Mouse (Mus musculus) midbrain, embryonic 10.5 days (tissue): ENCODE measurements around the gene Ccl7. TPM values are rescaled to one million over a fixed set of nuclear protein-coding genes. Genes with fewer than 3 reads are reported as not detected.
A peak's percentile ranks its signal among the peaks of the same experiment; 100 is the strongest.

Experiments
- DNase-seq: peaks from one replicate; pipeline ENCODE4 v3.0.0-alpha.2; 2017; ENCODE audit warnings: low spot score
- H3K27ac ChIP-seq: fragments of 300-500 bp; sonication (generic); replicated peaks from 2 replicates; pipeline ENCODE4 v1.5.1; 2016; ENCODE audit warnings: mild to moderate bottlenecking
- H3K27me3 ChIP-seq: fragments of 300-500 bp; sonication (generic); 2 replicates; pipeline ENCODE4 v1.6.1; 2016; ENCODE audit warnings: low read depth, mild to moderate bottlenecking; ENCODE audit not compliant: poor library complexity, severe bottlenecking
- H3K36me3 ChIP-seq: fragments of 300-500 bp; sonication (generic); 2 replicates; pipeline ENCODE4 v1.6.1; 2016; ENCODE audit warnings: mild to moderate bottlenecking, moderate library complexity
- H3K4me1 ChIP-seq: fragments of 300-500 bp; sonication (generic); 2 replicates; pipeline ENCODE4 v1.6.1; 2016
- H3K4me3 ChIP-seq: fragments of 300-500 bp; sonication (generic); 2 replicates; pipeline ENCODE4 v1.5.1; 2016; ENCODE audit warnings: mild to moderate bottlenecking, moderate library complexity
- H3K9me3 ChIP-seq: fragments of 300-500 bp; sonication (generic); replicated peaks from 2 replicates; pipeline ENCODE4 v1.6.1; 2016; ENCODE audit warnings: mild to moderate bottlenecking
- WGBS: fragments of 180-500 bp; shearing (Covaris S2); methylation state at CpG from one replicate; pipeline ENCODE4 v1.1.7; 2016; 5-methylcytosine and 5-hydroxymethylcytosine counted together
- polyA plus RNA-seq: library from polyadenylated mRNA; unstranded; fragments of >200 nt; fragmentation: Nextera tagmentation; extraction: Ambion mirVana; gene quantifications from 2 replicates; pipeline ENCODE4 v1.2.1, GENCODE M21; 2016

The Ccl7 gene
- polyA plus RNA-seq, 1 experiment from 2014 or later: 0.15 TPM

DNA sequence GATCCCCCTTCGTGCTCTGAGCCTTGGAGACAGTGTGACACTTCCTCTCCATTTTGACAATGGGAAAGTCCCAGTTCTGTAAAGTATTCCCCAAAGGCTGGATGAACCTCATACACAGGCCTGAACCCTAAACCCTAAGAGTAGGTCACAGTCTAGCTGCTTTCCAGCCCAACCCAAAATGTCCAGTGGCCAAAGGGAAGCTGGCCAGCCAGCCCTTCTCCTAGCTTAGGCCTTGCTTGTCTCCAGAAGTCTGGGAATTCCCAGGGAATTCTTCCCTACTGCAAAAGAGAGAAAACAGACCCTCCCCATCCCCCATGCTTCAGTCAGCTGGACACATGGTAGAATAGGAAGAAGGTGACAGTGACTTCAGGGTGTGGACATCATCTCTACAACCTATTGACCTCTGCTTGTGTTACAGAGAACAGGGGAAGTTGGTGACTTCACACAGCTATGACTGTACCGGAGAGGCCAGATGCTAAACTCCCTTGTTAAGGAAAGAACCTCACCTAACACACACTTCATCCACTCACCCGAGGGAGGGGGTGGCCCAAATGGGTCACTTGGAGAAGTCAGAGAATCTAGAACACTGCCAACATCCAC lies 29.2 kb upstream of the Ccl7 start:
- H3K4me3 ChIP-seq: no peak overlapping the region
- no peaks in the 10 kb centered on the region for H3K27me3 ChIP-seq
- H3K27ac ChIP-seq: no peak overlapping the region
- no peak for DNase-seq
- H3K9me3 ChIP-seq: no peaks in the 10 kb centered on the region
- H3K4me1 ChIP-seq: 0 out of 2 replicates have a peak, but pooled peaks cover 2% of the 10 kb centered on the region
- 86% methylated on average over 3 of the region's 3 CpGs for WGBS
- no peaks in the 10 kb centered on the region for H3K36me3 ChIP-seq

DNA sequence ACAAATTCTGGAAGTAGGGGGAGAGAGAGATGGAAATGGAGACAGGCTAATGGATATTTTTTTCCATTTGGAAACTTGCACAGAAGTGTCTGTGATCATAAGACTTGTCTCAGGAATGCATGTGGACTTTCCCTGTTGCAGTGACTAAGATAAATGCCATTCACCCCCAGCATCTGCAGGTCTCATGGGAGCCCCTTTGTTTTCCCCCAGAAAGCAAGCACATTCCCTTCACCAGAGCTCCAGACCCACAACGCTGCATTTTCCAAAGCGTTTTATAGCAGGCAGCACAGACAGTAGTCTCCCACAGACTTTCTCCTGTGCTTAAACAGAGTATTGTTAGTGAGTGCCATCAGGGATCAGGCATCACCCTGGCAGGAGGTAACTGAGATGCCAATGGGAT lies 26.1 kb upstream of the Ccl7 start:
- Histone ChIP-seq H3K9me3 (no peaks in the 10 kb centered on the region), H3K4me1 (no peaks in the 10 kb centered on the region), H3K36me3 (no peaks in the 10 kb centered on the region), H3K27me3 (no peaks in the 10 kb centered on the region), H3K27ac (no peak overlapping the region), H3K4me3 (no peak overlapping the region)
- DNase-seq: no peak
- WGBS: 62% methylated on average over 2 of the region's 2 CpGs

DNA sequence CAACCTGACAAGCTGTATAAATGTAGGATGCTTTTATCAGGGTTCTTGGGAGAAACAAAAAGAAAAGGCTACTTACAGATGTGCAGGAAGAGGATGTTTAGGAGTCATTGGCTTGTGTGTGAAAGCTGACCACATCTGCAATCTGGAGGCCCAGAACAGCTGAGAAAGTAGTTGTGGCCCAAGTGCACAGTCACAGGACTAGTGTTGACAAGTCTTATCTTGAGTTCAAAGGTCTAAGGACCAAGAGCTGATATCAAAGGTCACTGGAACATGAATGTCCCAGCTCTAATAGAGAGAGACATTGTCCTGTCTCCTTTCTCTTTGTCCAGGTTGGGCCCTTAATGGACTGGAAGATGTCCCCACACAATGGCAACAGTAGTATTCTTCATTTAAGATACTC lies 25.7 kb upstream of the Ccl7 start:
- Histone ChIP-seq H3K4me1 (no peaks in the 10 kb centered on the region), H3K4me3 (no peak overlapping the region), H3K27me3 (no peaks in the 10 kb centered on the region), H3K27ac (no peak overlapping the region), H3K9me3 (no peaks in the 10 kb centered on the region), H3K36me3 (no peaks in the 10 kb centered on the region)
- DNase-seq: no peak

DNA sequence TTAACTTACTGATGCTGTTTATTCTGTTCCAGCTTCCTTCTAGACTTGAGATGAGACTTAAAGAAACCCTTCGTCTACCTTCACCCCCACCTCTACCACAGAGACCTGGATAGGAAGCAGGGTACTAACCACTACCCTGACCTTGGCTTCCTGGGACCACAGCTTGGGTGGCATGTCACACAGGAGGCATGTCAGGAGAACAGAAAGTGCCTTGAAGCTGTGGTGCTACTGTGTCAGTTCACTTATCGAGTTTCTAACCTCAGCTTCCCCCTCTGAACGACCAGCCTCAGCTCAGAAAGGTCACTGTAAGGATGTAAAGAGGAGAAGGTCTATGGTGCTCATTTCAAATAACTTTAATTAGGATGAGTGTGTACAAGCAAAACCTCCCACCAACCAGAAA lies 24.1 kb upstream of the Ccl7 start:
- Histone ChIP-seq H3K27me3 (no peaks in the 10 kb centered on the region), H3K4me3 (no peak overlapping the region), H3K9me3 (no peaks in the 10 kb centered on the region), H3K36me3 (no peaks in the 10 kb centered on the region), H3K4me1 (no peaks in the 10 kb centered on the region), H3K27ac (no peak overlapping the region)
- WGBS: 78% methylated on average over 3 of the region's 3 CpGs
- no peak for DNase-seq

DNA sequence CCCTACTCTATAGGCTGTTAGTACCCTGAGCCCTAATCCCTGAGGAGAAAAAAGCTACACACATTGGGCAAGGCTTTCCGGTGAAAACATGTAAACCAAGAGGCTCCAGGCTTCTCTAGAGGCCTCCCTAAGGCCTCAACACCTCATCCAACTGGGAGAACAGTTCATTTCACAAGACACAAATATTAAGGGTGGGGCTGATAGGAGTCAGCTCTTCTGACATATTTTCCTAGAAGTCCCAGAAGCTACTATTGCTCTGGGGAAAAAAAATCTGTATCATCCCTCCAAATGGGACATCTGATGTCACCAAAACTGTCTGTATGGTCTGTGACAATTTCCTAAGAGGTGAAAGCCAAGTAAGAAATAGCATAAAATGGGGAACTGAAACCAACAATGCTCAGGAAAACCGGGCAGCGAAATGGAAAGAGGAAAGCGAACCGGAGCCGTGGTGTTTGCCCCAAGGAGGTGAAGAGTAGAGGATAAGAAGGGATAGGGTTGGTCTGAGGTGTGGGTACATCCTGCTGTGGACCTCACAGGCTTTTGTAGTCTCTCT lies 22.9 kb upstream of the Ccl7 start:
- H3K9me3 ChIP-seq: no peaks in the 10 kb centered on the region
- WGBS: 92% methylated on average over 6 of the region's 6 CpGs
- no peak overlapping the region for H3K27ac ChIP-seq
- H3K36me3 ChIP-seq: no peaks in the 10 kb centered on the region
- no peak overlapping the region for H3K4me3 ChIP-seq
- no peaks in the 10 kb centered on the region for H3K27me3 ChIP-seq
- no peaks in the 10 kb centered on the region for H3K4me1 ChIP-seq
- no peak for DNase-seq

DNA sequence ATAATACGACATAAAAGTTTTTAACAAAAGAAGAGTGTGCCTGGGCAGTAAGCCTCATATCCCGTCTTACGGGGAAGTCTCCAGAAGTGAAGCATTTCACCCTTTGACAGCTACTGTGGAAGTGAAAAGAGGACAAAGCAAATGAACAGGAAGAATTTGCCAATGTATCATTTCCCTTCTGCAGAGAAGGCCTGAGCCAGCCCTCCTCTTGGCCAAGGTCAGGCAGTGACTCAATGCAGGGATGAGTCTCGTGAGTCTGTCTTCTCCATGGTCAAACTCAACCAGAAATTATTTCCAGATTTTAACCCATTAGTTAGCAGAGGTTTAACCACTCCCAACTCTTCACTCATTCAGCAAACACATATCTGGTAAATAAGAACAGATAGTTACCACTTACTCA lies 21.7 kb upstream of the Ccl7 start:
- DNase-seq: no peak
- 89% methylated on average over 4 of the region's 4 CpGs for WGBS

DNA sequence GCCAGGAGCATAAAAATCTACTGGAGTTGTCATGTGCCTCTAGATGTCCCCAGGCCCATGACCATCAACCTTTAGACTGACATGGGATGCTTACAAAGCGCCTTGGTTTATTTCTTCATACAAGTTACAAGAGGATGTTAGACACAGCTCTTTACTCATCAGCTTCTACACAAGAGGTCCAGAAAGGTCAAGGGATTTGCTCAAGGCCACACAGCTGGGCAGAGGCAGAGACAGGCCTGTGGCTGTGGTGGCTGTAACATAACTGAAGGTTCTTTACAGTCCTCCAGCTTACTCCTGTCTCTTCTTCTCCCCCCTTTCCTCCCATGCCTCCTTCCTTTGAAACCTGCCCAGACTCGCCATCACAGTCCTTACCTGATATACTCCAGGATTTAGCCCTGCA lies 15.3 kb upstream of the Ccl7 start:
- Histone ChIP-seq H3K4me1 (0 out of 2 replicates have a peak, but pooled peaks cover 6% of the 10 kb centered on the region), H3K27ac (no peak overlapping the region), H3K36me3 (no peaks in the 10 kb centered on the region), H3K9me3 (no peaks in the 10 kb centered on the region), H3K4me3 (no peak overlapping the region), H3K27me3 (no peaks in the 10 kb centered on the region)
- DNase-seq: no peak
- WGBS: 84% methylated on average over 2 of the region's 2 CpGs

More for the DNA sequence above, 21.7 kb upstream of the Ccl7 start:
- Histone ChIP-seq H3K4me1 (no peaks in the 10 kb centered on the region), H3K27me3 (no peaks in the 10 kb centered on the region), H3K36me3 (no peaks in the 10 kb centered on the region), H3K9me3 (no peaks in the 10 kb centered on the region), H3K4me3 (no peak overlapping the region), H3K27ac (no peak overlapping the region)

DNA sequence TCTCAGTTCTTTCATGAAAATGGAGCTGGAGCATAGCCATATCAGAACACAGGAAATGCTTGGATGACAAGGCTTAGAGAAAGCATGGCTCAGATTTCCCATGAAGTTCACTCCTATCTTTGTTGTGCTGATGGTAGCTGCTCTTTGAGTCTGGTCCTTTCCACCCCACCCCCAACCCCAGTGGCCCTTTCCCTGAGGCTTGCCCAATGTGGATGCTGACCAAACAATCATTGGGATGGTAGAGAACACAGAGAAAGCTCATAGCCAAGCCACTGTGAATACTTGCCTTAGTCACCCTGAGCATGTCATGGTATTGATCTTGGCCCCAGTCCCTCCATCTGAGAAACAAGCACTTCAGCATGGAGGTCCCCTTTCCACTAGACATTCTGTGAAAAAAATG lies 13.4 kb upstream of the Ccl7 start:
- no peak overlapping the region for H3K27ac ChIP-seq
- no peaks in the 10 kb centered on the region for H3K36me3 ChIP-seq
- no peaks in the 10 kb centered on the region for H3K27me3 ChIP-seq
- 0 out of 2 replicates have a peak, but pooled peaks cover 6% of the 10 kb centered on the region for H3K4me1 ChIP-seq
- no peaks in the 10 kb centered on the region for H3K9me3 ChIP-seq
- H3K4me3 ChIP-seq: no peak overlapping the region
- DNase-seq: no peak

DNA sequence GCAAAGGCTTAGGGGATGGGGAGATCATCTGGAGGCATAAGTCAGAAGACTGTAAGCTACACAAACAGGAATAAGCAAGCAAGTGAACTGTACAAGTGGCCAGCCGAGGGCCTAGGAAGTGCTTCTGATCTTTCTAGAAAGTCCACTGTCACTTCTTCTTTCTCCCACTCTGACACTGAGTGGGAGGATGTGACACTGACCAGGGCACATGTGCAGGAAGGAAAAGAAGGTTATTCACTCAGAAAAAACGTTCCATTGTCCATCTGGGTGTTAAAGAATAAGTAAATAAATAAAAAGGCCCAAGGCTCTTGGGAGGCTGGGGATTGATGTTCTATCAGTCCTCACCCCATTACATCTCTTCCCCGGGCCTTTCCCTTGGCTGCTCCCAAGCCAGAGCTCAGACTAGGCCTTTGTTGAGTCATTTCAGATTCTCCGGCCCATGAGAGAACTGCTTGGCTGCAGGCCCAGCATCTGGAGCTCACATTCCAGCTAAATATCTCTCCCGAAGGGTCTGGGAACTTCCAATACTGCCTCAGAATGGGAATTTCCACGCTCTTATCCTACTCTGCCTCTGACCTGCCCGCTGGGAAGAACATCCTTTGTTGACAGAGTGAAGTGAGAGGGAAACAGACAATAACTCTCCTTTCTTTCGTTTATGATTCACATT lies 12.7 kb upstream of the Ccl7 start:
- no peak for DNase-seq
- Histone ChIP-seq H3K9me3 (no peaks in the 10 kb centered on the region), H3K27me3 (no peaks in the 10 kb centered on the region), H3K27ac (peak overlapping the region; percentile 13), H3K4me1 (0 out of 2 replicates have a peak, but pooled peaks cover 6% of the 10 kb centered on the region), H3K4me3 (no peak overlapping the region), H3K36me3 (no peaks in the 10 kb centered on the region)
- 67% methylated on average over 8 of the region's 8 CpGs for WGBS

DNA sequence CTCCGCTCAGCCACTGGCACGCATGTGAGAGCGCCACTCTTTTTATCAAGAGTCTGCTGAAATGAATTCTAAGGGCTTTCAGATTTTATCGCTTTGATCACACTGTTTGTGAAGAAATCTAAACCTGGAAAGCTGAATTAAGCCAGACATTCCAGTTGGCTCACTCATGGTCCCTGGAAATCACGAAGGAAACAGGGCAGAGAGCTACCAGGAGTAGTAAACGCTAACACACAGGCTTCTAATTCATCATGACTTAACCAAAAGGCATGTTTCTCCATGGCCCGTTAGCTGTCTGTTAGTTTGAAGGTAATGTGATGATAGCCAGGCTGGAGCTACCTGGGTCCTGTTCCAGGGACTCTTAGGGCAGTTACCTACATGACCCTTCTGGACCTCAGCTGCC lies 11.1 kb upstream of the Ccl7 start:
- no peak overlapping the region for H3K4me3 ChIP-seq
- no peaks in the 10 kb centered on the region for H3K9me3 ChIP-seq
- H3K27ac ChIP-seq: no peak overlapping the region
- WGBS: 93% methylated on average over 7 of the region's 7 CpGs
- 0 out of 2 replicates have a peak, but pooled peaks cover under 1% of the 10 kb centered on the region for H3K4me1 ChIP-seq
- no peak for DNase-seq
- H3K27me3 ChIP-seq: no peaks in the 10 kb centered on the region
- no peaks in the 10 kb centered on the region for H3K36me3 ChIP-seq

DNA sequence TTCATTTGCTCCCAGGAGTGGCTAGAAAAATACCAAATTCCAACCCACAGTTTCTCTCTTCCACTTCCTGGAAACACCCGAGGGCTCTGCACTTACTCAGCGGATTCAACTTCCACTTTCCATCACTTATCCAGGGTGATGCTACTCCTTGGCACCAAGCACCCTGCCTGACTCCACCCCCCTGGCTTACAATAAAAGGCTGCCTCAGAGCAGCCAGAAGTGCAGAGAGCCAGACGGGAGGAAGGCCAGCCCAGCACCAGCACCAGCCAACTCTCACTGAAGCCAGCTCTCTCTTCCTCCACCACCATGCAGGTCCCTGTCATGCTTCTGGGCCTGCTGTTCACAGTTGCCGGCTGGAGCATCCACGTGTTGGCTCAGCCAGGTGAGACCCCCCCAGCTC lies 10.2 kb upstream of the Ccl7 start, which contains the start of gene Ccl2:
Ccl2 (plus strand) TSS at position 216 of the 400 bp plus-strand sequence.
- no peak for DNase-seq
- Histone ChIP-seq H3K36me3 (no peaks in the 10 kb centered on the region), H3K9me3 (no peaks in the 10 kb centered on the region), H3K27ac (no peak within 1 kb of the TSS), H3K4me3 (no peak within 1 kb of the TSS), H3K4me1 (no peaks in the 10 kb centered on the region), H3K27me3 (no peaks in the 10 kb centered on the region)
- 49% methylated on average over 5 of the region's 5 CpGs for WGBS

DNA sequence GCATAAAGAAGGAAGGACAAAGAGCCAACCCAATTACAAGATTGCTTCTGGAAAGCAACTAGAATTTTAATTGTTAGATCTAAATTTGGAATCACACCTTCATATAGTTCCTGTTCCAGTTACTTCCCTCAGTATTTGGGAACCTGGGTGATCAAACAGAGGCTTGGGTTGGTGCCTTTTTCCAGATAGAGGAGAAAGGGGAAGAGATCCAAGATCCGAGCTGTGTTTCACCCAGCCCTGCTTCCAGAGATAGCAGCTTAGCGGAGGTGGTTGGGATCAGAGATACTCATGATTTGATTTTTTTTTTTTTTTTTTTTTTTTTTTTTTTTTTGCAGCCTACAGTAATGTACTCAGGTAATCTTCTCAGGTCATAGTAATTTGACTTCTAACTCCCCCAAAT lies 9.7 kb upstream of the Ccl7 start:
- no peaks in the 10 kb centered on the region for H3K36me3 ChIP-seq
- H3K9me3 ChIP-seq: no peaks in the 10 kb centered on the region
- H3K4me3 ChIP-seq: no peak overlapping the region
- H3K27me3 ChIP-seq: no peaks in the 10 kb centered on the region
- H3K27ac ChIP-seq: no peak overlapping the region
- 94% methylated on average over 2 of the region's 2 CpGs for WGBS
- DNase-seq: no peak
- H3K4me1 ChIP-seq: no peaks in the 10 kb centered on the region

DNA sequence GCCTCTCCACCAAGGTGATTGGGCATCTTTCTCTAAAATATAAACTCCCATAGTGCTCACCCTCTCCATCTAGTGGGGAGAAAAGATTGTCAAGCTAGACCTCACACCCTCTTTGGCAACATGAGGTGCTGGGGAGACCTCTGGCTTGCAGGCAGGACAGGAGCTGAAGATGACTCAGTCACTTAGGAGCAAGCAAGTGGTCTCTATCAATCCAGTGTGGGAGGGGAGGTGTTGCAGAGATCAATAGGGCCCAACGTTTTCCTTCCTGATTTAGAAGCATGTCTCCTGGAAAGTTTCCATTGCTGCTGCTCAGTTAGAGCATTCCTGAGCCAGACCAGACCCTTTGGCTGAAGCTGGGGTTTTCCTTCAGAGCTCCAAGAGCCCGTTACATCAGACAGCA lies 7.0 kb upstream of the Ccl7 start, which contains the start of gene Gm17268:
Gm17268 (minus strand) TSS at position 28 of the 400 bp plus-strand sequence.
- WGBS: 68% methylated on average over 2 of the region's 2 CpGs
- Histone ChIP-seq H3K27me3 (no peaks in the 10 kb centered on the region), H3K36me3 (no peaks in the 10 kb centered on the region), H3K4me1 (no peaks in the 10 kb centered on the region), H3K4me3 (no peak within 1 kb of the TSS), H3K27ac (no peak within 1 kb of the TSS), H3K9me3 (no peaks in the 10 kb centered on the region)
- no peak for DNase-seq
